Mouse (Mus musculus) right cerebral cortex, postnatal 25 days (tissue): ENCODE data around the gene Sla2.
"Not testable (repeated sequence)": the region's sequence is repeated elsewhere in the genome, so short reads cannot be mapped to it uniquely, and the experiment has no call there.

Source experiments
- DNase-seq: peaks from one replicate; pipeline ENCODE4 v3.0.0; 2022

The Sla2 gene

GRCm38 (mm10) chr2:156862772-156863486, 24.1 kb downstream of the Sla2 start, which contains the start of gene Rab5if:
Gene Rab5if (plus strand): TSS chr2:156863128.
- DNase-seq = peak; percentile 99

GRCm38 (mm10) chr2:156862041-156862717, 24.8 kb downstream of the Sla2 start:
- DNase-seq = no peak

GRCm38 (mm10) chr2:156858671-156859070, 28.3 kb downstream of the Sla2 start:
- DNase-seq = no peak

- DNase-seq = no peak
These were observed 29.2 kb downstream of the Sla2 start, which contains the start of gene 4930518I15Rik for GRCm38 (mm10) chr2:156857835-156858234. Gene 4930518I15Rik (minus strand): TSS chr2:156857946.

GRCm38 (mm10) chr2:156857385-156857791, 29.6 kb downstream of the Sla2 start:
- DNase-seq = no peak

GRCm38 (mm10) chr2:156856311-156856710, 30.7 kb downstream of the Sla2 start:
- no peak for DNase-seq

- DNase-seq = peak; percentile 32
These were observed 32.8 kb downstream of the Sla2 start for GRCm38 (mm10) chr2:156853999-156854771.

- not testable (repeated sequence) for DNase-seq
These were observed 33.4 kb downstream of the Sla2 start for GRCm38 (mm10) chr2:156853584-156853983.

GRCm38 (mm10) chr2:156850505-156850904, 36.5 kb downstream of the Sla2 start:
- DNase-seq = no peak

GRCm38 (mm10) chr2:156848526-156849182, 38.3 kb downstream of the Sla2 start:
- DNase-seq = no peak

- DNase-seq = no peak
These were observed 39.3 kb downstream of the Sla2 start for GRCm38 (mm10) chr2:156847653-156848052.

- DNase-seq = no peak
These were observed 42.3 kb downstream of the Sla2 start for GRCm38 (mm10) chr2:156844715-156845114.

GRCm38 (mm10) chr2:156843331-156843730, 43.7 kb downstream of the Sla2 start:
- no peak for DNase-seq

GRCm38 (mm10) chr2:156842711-156843110, 44.3 kb downstream of the Sla2 start:
- DNase-seq = no peak

- peak; percentile 23 for DNase-seq
These were observed 44.9 kb downstream of the Sla2 start for GRCm38 (mm10) chr2:156841841-156842706.

- peak; percentile 53 for DNase-seq
These were observed 45.8 kb downstream of the Sla2 start for GRCm38 (mm10) chr2:156841028-156841840.

- no peak for DNase-seq
These were observed 46.5 kb downstream of the Sla2 start for GRCm38 (mm10) chr2:156840301-156841027.

GRCm38 (mm10) chr2:156839319-156840191, 47.4 kb downstream of the Sla2 start, which contains the start of gene Tgif2:
Gene Tgif2 (plus strand): TSS chr2:156840007.
- no peak for DNase-seq

- DNase-seq = no peak
These were observed 48.2 kb downstream of the Sla2 start for GRCm38 (mm10) chr2:156838839-156839238.
